Mouse (Mus musculus): ENCODE results near the gene Ptgfrn.

The Ptgfrn gene

DNA sequence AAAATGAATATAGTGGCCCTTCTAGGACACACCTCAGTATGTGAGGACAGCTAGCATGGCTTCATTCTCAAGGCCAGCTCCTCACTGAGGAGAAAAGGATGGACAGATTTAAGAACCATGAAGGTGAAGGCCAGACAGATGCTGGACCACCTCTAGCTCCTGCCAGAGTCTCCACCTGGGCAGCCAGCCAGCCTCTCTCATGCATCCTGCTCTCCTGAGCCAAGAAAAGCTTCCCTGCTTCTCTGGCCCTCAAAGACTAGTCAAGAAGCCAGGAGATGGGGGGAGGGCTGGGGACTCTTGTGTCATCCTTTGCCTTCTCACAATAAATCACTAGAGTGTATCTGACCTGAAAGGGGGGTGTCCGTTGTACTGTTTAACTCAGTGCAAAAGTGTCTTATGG is 31.7 kb downstream of the Ptgfrn start:
- no peak for DNase-seq (ENCODE audit: low spot score)

DNA sequence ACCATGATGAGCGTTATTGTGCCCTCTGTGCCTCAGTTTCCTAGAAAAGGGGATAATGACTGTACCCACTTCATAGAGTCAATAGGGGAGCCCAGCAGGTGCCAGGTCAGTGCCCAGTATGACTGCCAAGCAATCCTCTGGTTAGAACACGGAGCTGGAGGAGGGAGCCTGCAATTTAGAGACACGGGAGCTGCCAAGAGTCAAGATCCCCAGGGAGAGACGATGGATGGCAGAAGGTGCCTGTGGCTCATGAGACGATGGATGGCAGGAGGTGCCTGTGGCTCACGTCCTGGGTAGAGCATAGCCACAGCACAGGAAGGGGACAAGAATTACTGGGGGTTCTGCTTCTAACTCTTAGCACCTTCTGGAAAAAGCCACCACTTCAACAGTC is 32.4 kb downstream of the Ptgfrn start:
- no peak for DNase-seq (ENCODE audit: low spot score)

DNA sequence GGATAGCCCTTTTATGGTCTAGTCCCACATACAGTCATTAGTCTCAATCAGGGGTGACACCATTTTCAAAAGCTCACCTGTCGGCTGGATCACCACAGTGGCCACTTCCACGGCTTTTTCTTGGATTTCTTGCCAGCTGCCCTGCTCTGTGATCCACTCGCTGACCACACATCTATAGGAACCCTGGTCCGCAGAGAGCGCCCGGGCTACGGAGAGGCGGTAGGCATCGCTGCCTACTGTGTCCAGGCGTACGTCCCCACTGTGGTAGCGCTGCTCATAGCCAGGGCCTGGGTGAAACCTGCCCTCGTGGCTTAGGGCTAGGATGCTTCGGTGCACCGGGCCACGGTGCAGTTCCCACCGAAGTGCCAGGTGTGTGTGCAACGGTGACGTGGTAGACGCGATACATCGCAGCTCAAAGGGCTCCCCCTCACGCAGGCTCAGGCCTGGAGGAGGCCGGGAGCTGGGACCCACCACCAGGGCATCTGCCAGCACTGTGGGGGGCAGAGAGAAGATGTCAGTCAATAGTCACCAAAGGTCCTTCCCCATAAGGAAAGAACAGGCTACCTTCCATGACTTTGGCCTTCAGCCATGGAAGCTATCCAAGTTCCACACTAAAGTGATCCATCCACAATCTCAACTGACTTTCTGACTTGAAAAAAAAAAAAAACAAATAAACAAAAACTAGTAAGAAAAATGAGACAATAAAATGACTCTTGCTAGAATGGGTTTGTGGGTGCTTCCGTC is 32.9 kb downstream of the Ptgfrn start:
- DNase-seq (ENCODE audit: low spot score), result no peak

DNA sequence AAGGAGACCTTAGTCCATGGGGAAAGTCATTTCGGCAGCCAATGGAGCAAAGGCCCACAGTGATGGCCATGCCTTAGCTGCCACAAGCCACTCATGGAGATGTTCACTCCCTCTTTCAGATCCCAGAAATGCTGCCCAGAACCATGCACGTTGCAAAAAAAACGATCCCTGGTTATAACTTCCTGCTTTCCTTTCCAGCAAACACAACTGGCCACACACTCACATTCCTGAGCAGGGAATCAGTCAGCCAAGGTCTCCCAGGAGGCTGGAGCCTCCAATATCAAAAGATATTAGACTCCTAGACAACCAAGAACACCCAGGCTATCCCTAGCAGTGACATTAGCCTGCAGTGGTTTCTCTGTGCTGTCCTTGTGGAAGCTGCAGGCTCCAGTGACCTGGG is 34.2 kb downstream of the Ptgfrn start:
- DNase-seq (ENCODE audit: low spot score), result no peak

DNA sequence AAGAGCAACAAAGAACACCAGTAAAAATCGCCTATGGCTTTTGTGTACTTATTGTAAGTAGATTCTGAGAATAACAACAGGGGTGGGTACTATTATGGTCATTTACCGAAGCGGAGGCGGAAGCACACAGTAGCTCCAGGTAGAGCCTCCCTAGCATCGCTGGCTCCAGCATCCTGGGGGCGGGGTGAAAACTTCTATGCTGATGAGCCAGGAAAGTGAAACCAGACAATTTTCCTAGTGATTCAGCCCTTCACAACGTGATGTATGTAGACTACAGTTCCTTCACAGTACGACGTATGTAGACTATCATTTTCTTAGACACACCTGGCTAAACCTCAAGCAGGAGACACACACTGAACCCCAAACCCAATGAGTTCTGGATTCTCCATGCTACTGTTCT is 36.7 kb downstream of the Ptgfrn start:
- DNase-seq (ENCODE audit: low spot score), result no peak

DNA sequence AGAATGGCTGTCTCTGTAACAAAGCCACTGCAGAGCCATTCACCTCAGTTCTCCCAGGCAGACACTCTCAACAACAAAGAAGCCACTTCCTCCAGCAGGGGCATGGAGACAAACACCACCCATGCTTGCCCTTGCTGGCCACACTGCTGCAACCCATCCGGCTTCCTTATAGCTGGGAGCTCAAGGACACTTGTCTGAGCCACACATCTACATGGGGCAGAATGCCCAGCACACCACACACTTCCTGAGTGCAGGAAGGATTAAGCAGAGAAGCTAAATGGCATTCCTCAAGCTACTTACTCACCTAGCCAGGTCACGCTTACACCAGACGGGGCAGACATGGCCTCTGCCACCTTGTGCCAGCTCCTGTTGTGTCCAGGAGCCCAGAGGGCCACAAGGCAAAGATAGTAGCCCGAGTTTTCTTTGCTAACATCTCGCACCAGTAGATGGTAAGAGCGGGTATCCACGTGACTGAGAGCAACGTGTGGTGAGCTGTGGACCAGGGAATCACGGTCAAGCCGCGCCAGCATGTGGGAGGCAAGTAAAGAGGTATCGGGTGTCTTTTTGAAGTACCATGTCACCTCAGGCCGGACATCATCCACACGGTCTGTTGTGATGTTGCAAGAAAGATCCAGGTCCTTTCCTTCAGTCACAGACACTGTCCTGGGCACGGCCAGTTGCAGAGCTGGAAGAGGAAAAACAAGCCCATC is 37.4 kb downstream of the Ptgfrn start:
- no peak for DNase-seq (ENCODE audit: low spot score)

DNA sequence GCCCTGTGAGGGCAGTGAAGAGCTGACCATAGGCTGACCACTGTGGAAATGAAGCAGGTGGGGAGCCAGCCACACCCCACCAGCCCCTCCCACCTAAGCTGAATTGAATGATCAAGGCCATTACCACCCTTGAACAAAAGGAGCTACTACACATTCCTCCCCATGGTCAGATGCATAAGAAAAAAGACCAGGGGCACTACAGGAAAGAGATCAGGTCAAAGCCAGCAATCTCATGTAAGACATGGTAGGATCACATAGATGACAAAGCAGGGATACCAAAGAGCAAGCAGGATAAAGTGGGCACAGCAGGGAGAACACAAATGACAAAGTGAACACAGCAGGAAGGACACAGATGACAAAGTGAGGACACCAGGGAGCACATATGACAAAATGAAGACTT is 38.5 kb downstream of the Ptgfrn start:
- no peak for DNase-seq (ENCODE audit: low spot score)

DNA sequence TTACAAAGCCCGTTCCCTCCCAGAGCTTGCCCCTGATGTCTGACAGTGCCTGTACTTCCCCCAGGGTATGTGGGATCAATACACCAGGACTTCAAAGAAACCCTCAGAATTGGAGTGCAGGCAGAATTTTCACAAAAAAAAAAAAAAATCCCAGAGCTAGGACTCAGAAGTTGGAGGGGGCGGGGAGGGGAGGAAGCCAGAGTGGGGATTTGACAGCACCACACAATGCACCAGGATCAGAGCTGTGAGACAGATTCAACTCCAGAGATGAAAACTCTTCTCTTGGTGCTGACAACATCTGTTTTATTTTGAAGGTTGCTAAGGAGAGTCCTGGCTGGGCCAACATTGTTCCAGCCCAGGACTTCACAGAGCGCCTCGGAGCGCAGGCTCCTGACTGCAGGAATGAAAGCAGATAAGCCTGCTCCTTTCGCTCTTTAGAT is 39.3 kb downstream of the Ptgfrn start:
- DNase-seq (ENCODE audit: low spot score), result no peak

DNA sequence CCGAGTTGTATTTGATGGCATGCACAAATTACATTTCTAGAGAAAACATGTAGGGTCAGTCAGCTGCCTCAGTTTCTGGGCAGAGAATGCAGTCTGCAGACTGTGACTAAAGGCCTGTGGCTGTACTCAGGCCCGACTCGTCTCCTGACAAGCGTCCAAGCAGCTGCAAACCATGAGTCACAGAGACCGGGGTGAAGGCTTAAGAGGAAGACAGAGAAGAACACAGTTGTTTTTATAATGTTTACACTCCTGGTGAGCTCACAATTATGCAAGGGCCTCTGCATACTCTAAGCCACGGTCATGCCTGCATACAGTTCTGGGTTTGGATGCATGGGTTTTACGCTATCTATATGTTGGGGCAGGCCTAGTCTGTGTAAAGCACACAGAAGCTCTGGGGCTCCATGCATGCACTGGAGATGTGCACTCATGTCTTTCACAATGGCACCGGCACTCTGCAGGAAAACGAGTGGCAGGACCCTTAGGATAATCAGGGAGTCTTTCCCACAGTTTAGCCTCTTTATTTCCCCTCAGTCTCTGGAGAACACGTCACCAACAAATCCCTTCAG is 39.8 kb downstream of the Ptgfrn start:
- no peak for DNase-seq (ENCODE audit: low spot score)

DNA sequence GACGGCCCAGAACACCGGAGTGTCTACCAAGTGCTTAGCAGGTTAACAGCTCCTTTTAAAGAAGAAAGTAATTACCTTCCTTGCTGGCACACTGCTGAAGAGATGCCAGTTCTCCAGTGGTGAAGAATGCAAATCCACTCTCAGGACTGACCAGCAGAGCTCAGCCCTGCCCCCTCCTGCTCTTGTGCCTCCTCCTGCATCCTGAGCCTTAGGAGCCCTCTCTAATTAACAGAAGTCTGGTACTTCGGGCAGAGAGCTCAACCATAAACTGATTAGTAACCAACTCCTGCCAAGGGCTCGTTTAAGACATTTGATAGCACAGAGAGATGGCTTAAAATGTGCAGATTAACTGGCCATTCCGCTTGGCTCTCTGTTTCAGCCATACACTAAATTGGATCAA is 41.4 kb downstream of the Ptgfrn start:
- DNase-seq (ENCODE audit: low spot score), result no peak

DNA sequence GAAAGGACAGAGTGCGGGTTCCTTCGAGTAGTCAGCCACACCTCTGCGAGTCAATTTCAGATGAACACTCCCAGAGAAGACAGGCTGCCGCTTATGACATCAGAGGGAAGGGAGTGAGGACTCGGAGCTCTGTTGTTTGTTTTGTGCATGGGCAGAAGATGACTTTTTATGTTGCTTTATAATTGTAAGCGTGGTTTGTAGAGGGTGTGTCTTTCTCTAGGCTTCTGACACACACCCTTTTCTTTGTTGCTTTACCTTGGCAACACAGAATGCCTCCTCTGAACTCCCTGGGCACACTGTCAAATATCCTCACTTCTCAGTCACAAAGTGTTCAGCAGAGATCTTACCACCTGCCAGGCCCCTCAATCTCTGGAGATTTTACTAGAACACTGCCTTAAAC is 43.9 kb downstream of the Ptgfrn start:
- no peak for DNase-seq (ENCODE audit: low spot score)

DNA sequence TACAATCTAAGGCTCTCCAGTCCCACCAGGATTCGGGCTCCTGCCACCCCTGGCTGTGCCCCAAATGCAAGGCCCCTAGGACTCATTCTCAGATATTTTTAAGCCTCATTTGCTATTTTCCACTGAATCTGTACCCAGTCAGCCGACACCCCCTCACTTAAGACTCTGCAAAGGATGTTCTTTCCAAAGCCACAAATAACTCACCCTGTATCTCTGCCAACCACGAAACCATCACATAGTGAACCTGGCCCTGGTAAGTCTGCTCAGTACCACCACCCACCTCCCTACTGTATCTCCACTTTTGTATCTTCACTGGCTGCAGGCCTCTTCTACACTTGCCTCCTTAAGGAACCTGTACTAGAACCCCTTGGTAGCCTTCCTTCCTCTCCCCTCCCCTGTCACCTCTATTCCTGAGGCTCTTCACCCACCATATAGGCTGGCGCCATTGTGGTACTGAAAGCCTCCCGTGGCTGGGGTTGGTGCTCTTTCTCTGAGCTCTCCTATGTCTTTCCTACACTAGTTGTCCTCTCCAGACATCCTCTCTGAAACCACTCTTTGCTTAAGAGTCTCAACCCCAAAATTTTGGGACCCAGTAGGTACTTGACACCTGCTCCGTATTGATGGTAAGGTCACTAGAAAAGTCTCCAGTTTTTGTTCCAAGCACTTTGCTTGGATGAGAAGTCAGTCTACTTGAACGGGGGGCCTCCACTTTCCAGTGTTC is 48.1 kb downstream of the Ptgfrn start:
- DNase-seq (ENCODE audit: low spot score), result no peak

DNA sequence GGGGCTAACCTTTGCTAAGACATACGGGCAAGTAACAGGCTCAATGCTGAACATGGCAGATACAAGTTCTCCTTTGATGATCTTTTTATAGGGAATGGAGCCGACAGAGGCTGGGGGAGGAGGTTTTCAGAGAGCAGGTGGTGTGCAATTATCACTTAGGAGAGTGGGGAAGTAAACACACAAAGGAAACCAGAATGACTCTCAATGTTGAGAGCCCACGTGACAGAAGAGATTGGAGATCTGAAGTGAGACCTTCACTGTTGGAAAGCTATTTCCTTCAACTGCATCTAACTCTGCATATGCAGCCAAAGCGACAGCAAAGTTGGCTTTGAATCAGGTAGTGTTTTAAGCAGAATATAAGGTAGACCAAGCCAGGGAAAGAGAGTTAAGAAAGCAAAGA is 50.9 kb downstream of the Ptgfrn start:
- DNase-seq (ENCODE audit: low spot score), result no peak

DNA sequence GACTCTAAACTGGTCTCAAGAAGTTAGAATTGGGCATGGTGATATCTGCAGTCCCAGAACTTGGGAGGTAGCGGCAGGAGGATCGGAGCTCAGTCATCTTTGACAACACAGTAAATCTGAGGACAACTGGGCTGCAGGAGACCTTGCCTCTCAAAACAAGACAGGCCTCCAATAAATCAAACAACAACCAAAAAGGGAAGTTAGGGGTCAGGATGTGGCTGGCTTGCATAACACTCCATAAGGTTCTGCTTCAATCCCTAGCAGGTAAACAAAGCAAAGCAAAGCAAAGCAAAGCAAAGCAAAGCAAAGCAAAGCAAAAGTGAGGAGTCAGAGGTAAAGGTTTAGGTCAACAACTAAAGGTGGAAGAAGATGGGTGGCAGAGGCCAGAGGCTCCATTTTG is 51.9 kb downstream of the Ptgfrn start:
- DNase-seq (ENCODE audit: low spot score), result no peak

DNA sequence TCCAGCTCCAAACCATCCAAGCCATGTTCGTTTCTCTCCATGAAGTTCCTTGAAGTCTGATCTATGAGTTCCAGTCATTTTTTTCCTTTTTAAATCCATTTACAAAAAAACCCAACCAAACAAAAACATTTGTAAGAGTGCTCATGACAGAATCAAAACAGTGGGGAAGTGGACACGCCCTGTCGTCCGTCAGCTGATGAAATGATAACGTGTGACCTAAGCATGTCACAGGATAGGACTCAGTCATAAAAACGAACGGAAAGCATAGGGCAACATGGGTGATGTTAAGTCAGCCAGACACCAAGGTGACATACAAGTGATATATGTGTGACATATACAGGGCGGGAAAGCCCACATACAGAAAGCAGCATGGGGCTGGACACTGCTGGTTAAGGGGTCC is 54.9 kb downstream of the Ptgfrn start:
- no peak for DNase-seq (ENCODE audit: low spot score)

DNA sequence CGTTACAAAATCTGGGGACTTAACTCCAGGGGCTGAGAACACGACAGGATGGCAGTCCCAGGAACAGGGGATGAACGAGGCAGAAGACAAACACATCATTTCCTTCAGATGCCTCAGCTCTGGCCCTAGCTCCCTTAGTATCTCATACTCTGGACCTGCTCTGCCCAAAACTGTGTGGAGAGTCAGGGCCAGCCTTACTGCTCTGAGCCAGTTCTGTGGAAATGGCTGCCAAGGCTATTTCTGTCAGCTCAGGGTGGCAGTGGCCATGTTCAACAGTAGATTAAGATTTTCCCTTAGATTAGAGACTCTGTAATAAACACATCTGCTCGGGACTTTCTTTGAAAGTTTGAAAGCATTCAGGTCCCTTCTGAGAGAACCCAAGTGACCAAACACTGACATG is 58.5 kb downstream of the Ptgfrn start:
- DNase-seq (ENCODE audit: low spot score), result no peak

DNA sequence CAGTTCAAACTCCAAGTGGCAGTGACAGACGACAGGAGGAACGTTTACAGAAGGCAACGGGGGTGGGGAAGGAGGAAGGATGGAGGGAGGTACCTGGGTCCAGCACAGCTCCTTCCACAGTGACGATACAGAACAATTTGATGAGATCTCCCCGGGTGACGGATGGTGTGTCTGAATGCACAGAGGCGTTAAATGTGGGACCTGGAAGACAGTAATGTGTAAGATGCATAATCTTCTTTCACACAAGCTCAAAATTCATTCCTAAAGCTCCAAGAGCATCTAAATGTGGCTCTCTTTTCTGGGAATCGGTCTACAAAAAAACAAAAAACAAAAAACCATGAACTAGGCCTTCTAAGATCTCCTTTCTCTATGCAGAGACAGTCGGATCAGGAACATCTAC is 60.1 kb downstream of the Ptgfrn start:
- no peak for DNase-seq (ENCODE audit: low spot score)

DNA sequence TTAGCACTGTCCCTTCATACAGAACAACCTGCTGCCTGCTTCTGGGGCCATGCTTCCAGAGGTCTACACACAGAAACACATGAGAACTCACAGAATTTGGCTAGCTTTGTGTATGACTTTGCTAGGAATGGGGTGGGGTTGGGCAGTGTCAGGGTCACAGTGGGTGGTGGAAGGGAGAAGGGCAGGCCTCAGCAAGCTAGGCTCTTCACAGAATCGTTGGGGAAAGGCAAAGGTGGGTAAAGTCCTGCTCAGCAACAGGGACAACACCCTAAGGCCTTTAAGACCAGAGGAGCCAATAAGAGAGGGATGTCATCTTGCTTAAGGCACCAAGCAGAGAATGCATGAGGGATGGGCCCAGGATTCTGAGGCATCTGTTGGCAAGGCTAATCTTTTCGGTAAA is 61.3 kb downstream of the Ptgfrn start:
- DNase-seq (ENCODE audit: low spot score), result no peak

DNA sequence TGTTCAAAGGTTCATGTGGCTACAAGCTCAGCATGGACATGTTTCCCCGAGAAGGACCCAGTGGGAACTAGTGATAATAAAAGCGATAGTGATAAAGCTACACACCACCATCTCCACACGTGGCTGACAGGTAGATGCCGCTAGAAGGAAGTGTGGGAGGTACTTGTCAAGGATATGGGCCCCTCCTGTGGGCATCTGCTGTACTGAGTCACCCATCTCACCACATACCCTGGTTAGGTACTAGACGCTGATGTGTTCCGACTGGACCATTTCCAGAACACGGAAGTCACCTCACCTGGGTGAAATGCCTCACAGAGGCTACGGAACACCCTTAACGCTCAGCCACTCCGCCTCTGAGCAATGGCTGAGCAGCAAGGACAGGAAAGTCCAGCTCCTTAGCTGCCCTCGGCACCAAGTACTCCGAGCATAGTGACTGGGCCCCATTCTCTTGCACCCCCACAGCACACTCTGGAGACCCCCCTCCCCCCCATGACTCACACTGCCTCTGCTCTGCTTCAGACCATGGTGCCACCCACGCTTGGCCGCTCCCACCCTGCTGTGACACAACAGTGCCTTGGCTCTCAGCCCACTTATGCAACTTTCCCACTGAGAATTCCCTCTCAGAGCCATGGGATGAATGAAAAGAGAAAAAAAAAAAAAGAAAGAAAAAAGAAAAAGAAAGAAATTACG is 62.3 kb downstream of the Ptgfrn start:
- no peak for DNase-seq (ENCODE audit: low spot score)

DNA sequence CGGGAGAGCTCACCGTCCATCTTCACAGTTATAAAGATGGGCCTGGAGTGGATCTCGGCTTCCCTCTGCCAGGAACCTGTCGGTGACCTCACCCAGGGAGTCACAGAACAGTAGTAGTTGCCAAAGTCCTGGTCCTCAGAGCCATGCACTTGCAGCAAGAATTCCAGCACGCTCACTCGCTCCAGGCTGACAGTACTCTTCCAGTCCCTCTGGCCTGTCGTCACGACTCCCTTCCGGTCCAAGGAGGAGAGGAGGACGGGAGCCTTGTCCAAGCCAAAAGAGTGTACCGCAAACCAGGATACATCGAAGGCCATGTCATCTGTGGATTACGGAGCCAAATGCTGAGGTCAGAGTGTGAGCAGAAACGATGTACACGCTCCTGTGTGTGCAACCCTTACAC is 64.6 kb downstream of the Ptgfrn start:
- no peak for DNase-seq (ENCODE audit: low spot score)

DNA sequence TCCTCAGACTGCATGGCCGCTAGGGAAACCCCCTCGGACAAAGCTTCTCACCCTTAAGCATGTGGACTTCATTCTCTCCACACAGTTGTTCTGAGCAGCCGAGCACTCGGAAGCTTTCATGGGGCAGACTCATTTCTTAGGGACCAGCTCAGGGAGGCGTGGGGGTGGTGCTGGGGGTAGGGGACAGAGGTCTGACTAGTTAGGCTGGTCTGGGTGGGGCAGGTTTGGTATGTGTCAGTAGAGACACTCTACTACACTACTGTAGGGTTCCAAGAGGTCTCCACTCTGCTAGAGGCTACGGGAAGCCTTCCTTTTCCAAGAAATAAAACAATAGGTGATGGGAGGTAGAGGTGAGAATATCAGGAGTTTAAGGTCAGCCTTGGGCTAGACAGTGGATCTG is 65.4 kb downstream of the Ptgfrn start:
- no peak for DNase-seq (ENCODE audit: low spot score)

DNA sequence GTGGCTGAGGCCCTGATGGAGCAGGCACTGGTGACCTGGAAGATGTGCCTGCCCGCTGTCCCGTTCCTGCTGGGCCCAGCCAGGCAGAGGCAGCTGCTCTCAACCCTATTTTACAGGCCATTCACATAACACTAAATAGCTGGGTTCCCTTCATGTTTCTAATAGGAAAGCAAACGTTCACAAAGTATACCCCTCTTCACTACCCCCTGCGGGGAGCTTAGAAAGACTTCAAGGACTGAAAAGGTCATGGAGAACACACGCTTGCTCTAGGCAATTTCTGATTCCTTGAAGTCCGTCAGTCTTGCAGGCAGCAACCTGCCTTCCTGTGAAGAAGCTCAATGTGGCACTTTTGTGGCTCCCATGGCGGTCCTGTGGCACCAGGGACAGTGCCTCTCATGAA is 68.1 kb downstream of the Ptgfrn start:
- no peak for DNase-seq (ENCODE audit: low spot score)
